Mouse (Mus musculus) hindbrain, postnatal 0 days (tissue): Measurements from ENCODE around the gene Ms4a18. TPM values are rescaled to one million over a fixed set of nuclear protein-coding genes. Genes with fewer than 3 reads are reported as not detected.
"Not testable (repeated sequence)": the region's sequence is repeated elsewhere in the genome, so short reads cannot be mapped to it uniquely, and the experiment has no call there.

Experiments used
- ATAC-seq: fragments of 200-750 bp; cut with Nextera tagmentation; 2 replicates; pipeline ENCODE4 v1.8.0; 2017; ENCODE audit warnings: mild to moderate bottlenecking, moderate TSS enrichment, moderate library complexity
- DNase-seq: peaks from one replicate; pipeline ENCODE4 v3.0.0-alpha.2; 2015; ENCODE audit warnings: low spot score
- H3K27ac ChIP-seq: fragments of 300-500 bp; sonication (generic); 2 replicates; pipeline ENCODE4 v1.5.1; 2014; ENCODE audit warnings: mild to moderate bottlenecking
- H3K27me3 ChIP-seq: fragments of 300-500 bp; sonication (generic); 2 replicates; pipeline ENCODE4 v1.6.1; 2014; ENCODE audit warnings: low read length, mixed read lengths; ENCODE audit not compliant: insufficient read depth
- H3K36me3 ChIP-seq: fragments of 300-500 bp; sonication (generic); 2 replicates; pipeline ENCODE4 v1.6.1; 2014; ENCODE audit warnings: low read length, mixed read lengths; ENCODE audit not compliant: insufficient read depth
- H3K4me1 ChIP-seq: fragments of 300-500 bp; sonication (generic); 2 replicates; pipeline ENCODE4 v1.6.1; 2014; ENCODE audit warnings: antibody characterized with exemption, low read length, mixed read lengths; ENCODE audit not compliant: insufficient read depth
- H3K4me2 ChIP-seq: fragments of 300-500 bp; sonication (generic); 2 replicates; pipeline ENCODE4 v1.6.1; 2014; ENCODE audit warnings: low read depth, mild to moderate bottlenecking, low read length, moderate library complexity, mixed read lengths
- H3K4me3 ChIP-seq: fragments of 300-500 bp; sonication (generic); 2 replicates; pipeline ENCODE4 v1.5.1; 2014; ENCODE audit warnings: low read length
- H3K9ac ChIP-seq: fragments of 300-500 bp; sonication (generic); replicated peaks from 2 replicates; pipeline ENCODE4 v1.6.1; 2014; ENCODE audit warnings: mild to moderate bottlenecking, low read length, moderate library complexity, mixed read lengths
- H3K9me3 ChIP-seq: fragments of 300-500 bp; sonication (generic); 2 replicates; pipeline ENCODE4 v1.6.1; 2016; ENCODE audit warnings: low read length, mixed read lengths
- CTCF ChIP-seq: IDR thresholded peaks from 2 replicates; pipeline ENCODE4 v1.5.1; 2016; ENCODE audit warnings: antibody characterized with exemption, control low read depth, low read depth
- WGBS: fragments of 180-500 bp; shearing (Covaris S2); extraction: QIAGEN DNeasy Blood & Tissue Kit; methylation state at CpG from one replicate; pipeline ENCODE4 v1.1.7; 2014; 5-methylcytosine and 5-hydroxymethylcytosine counted together
- polyA plus RNA-seq: library from polyadenylated mRNA; unstranded; fragments of >200 nt; fragmentation: Nextera tagmentation; extraction: Ambion mirVana; gene quantifications from 2 replicates; pipeline ENCODE4 v1.2.1, GENCODE M21; 2015
- total RNA-seq: library from RNA; depleted of rRNA; stranded (reverse); fragments of >200 nt; gene quantifications from 2 replicates; pipeline ENCODE4 v1.2.3, GENCODE M21; 2014; rRNA removed

Gene Ms4a18
- total RNA-seq = not detected in 2 replicates
- not detected in 2 replicates for polyA plus RNA-seq

GRCm38 (mm10) chr19:11017891-11018290 is at the start of gene Ms4a18:
Ms4a18 (minus strand) TSS chr19:11018031.
- Histone ChIP-seq H3K27ac (no peak within 1 kb of the TSS), H3K4me3 (no peak within 1 kb of the TSS), H3K36me3 (no peaks in the 10 kb centered on the region), H3K4me2 (no peak within 1 kb of the TSS), H3K27me3 (no peaks in the 10 kb centered on the region), H3K4me1 (no peaks in the 10 kb centered on the region), H3K9me3 (no peaks in the 10 kb centered on the region), H3K9ac (no peak within 1 kb of the TSS)
- DNase-seq = no peak
- no peak for TF ChIP-seq CTCF
- ATAC-seq = no peak
- 92% methylated on average over 3 of the region's 3 CpGs for WGBS

GRCm38 (mm10) chr19:11065202-11065875 is 47.5 kb upstream of the Ms4a18 start:
- no peak overlapping the region for H3K9ac ChIP-seq

GRCm38 (mm10) chr19:11060900-11061299 is 43.1 kb upstream of the Ms4a18 start:
- Histone ChIP-seq H3K27ac (no peak overlapping the region), H3K9me3 (no peaks in the 10 kb centered on the region), H3K4me1 (no peaks in the 10 kb centered on the region), H3K27me3 (no peaks in the 10 kb centered on the region), H3K36me3 (no peaks in the 10 kb centered on the region), H3K9ac (no peak overlapping the region), H3K4me2 (no peak overlapping the region), H3K4me3 (no peak overlapping the region)
- WGBS = 85% methylated on average over 1 of the region's 1 CpGs
- no peak for DNase-seq
- no peak for TF ChIP-seq CTCF
- ATAC-seq = no peak

More at GRCm38 (mm10) chr19:11065202-11065875, 47.5 kb upstream of the Ms4a18 start:
- Histone ChIP-seq H3K4me1 (no peaks in the 10 kb centered on the region), H3K4me3 (no peak overlapping the region), H3K4me2 (no peak overlapping the region), H3K27ac (no peak overlapping the region), H3K9me3 (no peaks in the 10 kb centered on the region), H3K36me3 (no peaks in the 10 kb centered on the region), H3K27me3 (no peaks in the 10 kb centered on the region)
- DNase-seq (no peak), ATAC-seq (no peak)
- WGBS = 81% methylated on average over 2 of the region's 2 CpGs
- TF ChIP-seq CTCF = no peak

GRCm38 (mm10) chr19:11059967-11060366 is 42.1 kb upstream of the Ms4a18 start:
- Histone ChIP-seq H3K4me1 (no peaks in the 10 kb centered on the region), H3K27me3 (no peaks in the 10 kb centered on the region), H3K9me3 (no peaks in the 10 kb centered on the region), H3K27ac (no peak overlapping the region), H3K4me2 (no peak overlapping the region), H3K9ac (no peak overlapping the region), H3K36me3 (no peaks in the 10 kb centered on the region), H3K4me3 (no peak overlapping the region)
- no peak for TF ChIP-seq CTCF
- DNase-seq = no peak
- ATAC-seq = no peak

GRCm38 (mm10) chr19:11055700-11056099 is 37.9 kb upstream of the Ms4a18 start:
- not testable (repeated sequence) for H3K9me3 ChIP-seq, H3K4me3 ChIP-seq, H3K27me3 ChIP-seq, H3K27ac ChIP-seq, H3K4me2 ChIP-seq, H3K4me1 ChIP-seq, H3K9ac ChIP-seq, H3K36me3 ChIP-seq, DNase-seq, ATAC-seq
- 100% methylated on average over 1 of the region's 1 CpGs for WGBS

GRCm38 (mm10) chr19:11053277-11053676 is 35.4 kb upstream of the Ms4a18 start:
- Histone ChIP-seq H3K4me1 (no peaks in the 10 kb centered on the region), H3K9ac (no peak overlapping the region), H3K9me3 (no peaks in the 10 kb centered on the region), H3K27me3 (no peaks in the 10 kb centered on the region), H3K36me3 (no peaks in the 10 kb centered on the region), H3K4me2 (no peak overlapping the region), H3K27ac (no peak overlapping the region), H3K4me3 (no peak overlapping the region)
- ATAC-seq (no peak), DNase-seq (no peak)
- TF ChIP-seq CTCF = no peak
- 66% methylated on average over 3 of the region's 3 CpGs for WGBS

GRCm38 (mm10) chr19:11052877-11053276 is 35.0 kb upstream of the Ms4a18 start:
- WGBS = 67% methylated on average over 5 of the region's 5 CpGs

More at GRCm38 (mm10) chr19:11052877-11053276, 35.0 kb upstream of the Ms4a18 start:
- DNase-seq = no peak
- TF ChIP-seq CTCF = no peak
- H3K4me2 ChIP-seq = no peak overlapping the region
- H3K36me3 ChIP-seq = no peaks in the 10 kb centered on the region
- no peaks in the 10 kb centered on the region for H3K27me3 ChIP-seq
- H3K4me1 ChIP-seq = no peaks in the 10 kb centered on the region
- H3K27ac ChIP-seq = no peak overlapping the region
- ATAC-seq = no peak
- no peak overlapping the region for H3K9ac ChIP-seq
- H3K4me3 ChIP-seq = no peak overlapping the region
- no peaks in the 10 kb centered on the region for H3K9me3 ChIP-seq
